Mouse (Mus musculus): ENCODE data around the gene Olfr464. TPM values are rescaled to one million over a fixed set of nuclear protein-coding genes. Genes with fewer than 3 reads are reported as not detected.
"Not testable (repeated sequence)": the region's sequence is repeated elsewhere in the genome, so short reads cannot be mapped to it uniquely, and the experiment has no call there.

Olfr464 gene
- polyA plus RNA-seq, 1 experiment from 2014 or later, result not detected

- no peak for DNase-seq (ENCODE audit: low read depth, low spot score)
- ATAC-seq, result no peak
- in situ Hi-C loops (cut with MboI; ENCODE audit: low pct_unique_long_range_greater_than_20kb), result no loop called here
- ChIA-PET POLR2A (no interaction called here), CTCF (no interaction called here)
- H3K27me3 ChIP-seq, result peaks cover 21% of the 10 kb centered on the region
- no peak for TF ChIP-seq CTCF (IDR thresholded peaks at IDR 0.05)
Measured at GRCm38 (mm10) chr11:87920301-87920700, 466 bp downstream of the Olfr464 start.

GRCm38 (mm10) chr11:87916005-87916404 is 4.8 kb downstream of the Olfr464 start:
- in situ Hi-C loops (cut with MboI; ENCODE audit: low pct_unique_long_range_greater_than_20kb), result no loop called here
- DNase-seq (ENCODE audit: low read depth, low spot score) (no peak), ATAC-seq (no peak)
- H3K27me3 ChIP-seq, result peaks cover 25% of the 10 kb centered on the region
- ChIA-PET POLR2A (no interaction called here), CTCF (no interaction called here)
- TF ChIP-seq CTCF (IDR thresholded peaks at IDR 0.05), result no peak

GRCm38 (mm10) chr11:87904331-87904730 is 16.4 kb downstream of the Olfr464 start:
- TF ChIP-seq CTCF (IDR thresholded peaks at IDR 0.05), result no peak
- ChIA-PET CTCF (no interaction called here), POLR2A (no interaction called here)
- peaks cover 13% of the 10 kb centered on the region for H3K27me3 ChIP-seq
- no peak for DNase-seq (ENCODE audit: low read depth, low spot score)
- in situ Hi-C loops (cut with MboI; ENCODE audit: low pct_unique_long_range_greater_than_20kb), result no loop called here
- ATAC-seq, result no peak

GRCm38 (mm10) chr11:87897287-87897686 is 23.5 kb downstream of the Olfr464 start, which contains the start of gene Olfr463:
Olfr463 (minus strand) TSS chr11:87897387.
- CTCF ChIA-PET, result no interaction called here
- no peak for TF ChIP-seq CTCF (IDR thresholded peaks at IDR 0.05)
- H3K27me3 ChIP-seq, result peaks cover 6% of the 10 kb centered on the region
- POLR2A ChIA-PET, result no interaction called here
- in situ Hi-C loops (cut with MboI; ENCODE audit: low pct_unique_long_range_greater_than_20kb), result no loop called here
- DNase-seq (ENCODE audit: low read depth, low spot score) (no peak), ATAC-seq (no peak)

GRCm38 (mm10) chr11:87892168-87892567 is 28.6 kb downstream of the Olfr464 start, which contains the start of gene Olfr462:
Olfr462 (minus strand) TSS chr11:87892268.
- POLR2A ChIA-PET, result no interaction called here
- peaks cover 8% of the 10 kb centered on the region for H3K27me3 ChIP-seq
- TF ChIP-seq CTCF (IDR thresholded peaks at IDR 0.05), result no peak
- in situ Hi-C loops (cut with MboI; ENCODE audit: low pct_unique_long_range_greater_than_20kb), result no loop called here
- ATAC-seq (no peak), DNase-seq (ENCODE audit: low read depth, low spot score) (no peak)
- CTCF ChIA-PET, result no interaction called here

- no peak for TF ChIP-seq CTCF (IDR thresholded peaks at IDR 0.05)
- CTCF ChIA-PET, result no interaction called here
- ATAC-seq (no peak), DNase-seq (ENCODE audit: low read depth, low spot score) (no peak)
- in situ Hi-C loops (cut with MboI; ENCODE audit: low pct_unique_long_range_greater_than_20kb), result no loop called here
- POLR2A ChIA-PET, result no interaction called here
- H3K27me3 ChIP-seq, result peaks cover 20% of the 10 kb centered on the region
Measured at GRCm38 (mm10) chr11:87884856-87885255, 35.9 kb downstream of the Olfr464 start.

GRCm38 (mm10) chr11:87883493-87883892 is 37.3 kb downstream of the Olfr464 start:
- no peak for DNase-seq (ENCODE audit: low read depth, low spot score)
- no peak for ATAC-seq
- peaks cover 20% of the 10 kb centered on the region for H3K27me3 ChIP-seq
- POLR2A ChIA-PET, result no interaction called here
- TF ChIP-seq CTCF (IDR thresholded peaks at IDR 0.05), result no peak
- in situ Hi-C loops (cut with MboI; ENCODE audit: low pct_unique_long_range_greater_than_20kb), result no loop called here
- CTCF ChIA-PET, result no interaction called here

- DNase-seq (ENCODE audit: low read depth, low spot score) (no peak), ATAC-seq (no peak)
- ChIA-PET CTCF (no interaction called here), POLR2A (no interaction called here)
- no peak for TF ChIP-seq CTCF (IDR thresholded peaks at IDR 0.05)
- peaks cover 15% of the 10 kb centered on the region for H3K27me3 ChIP-seq
- in situ Hi-C loops (cut with MboI; ENCODE audit: low pct_unique_long_range_greater_than_20kb), result no loop called here
Measured at GRCm38 (mm10) chr11:87881714-87882113, 39.1 kb downstream of the Olfr464 start.

- DNase-seq (ENCODE audit: low read depth, low spot score), result no peak
- ATAC-seq, result no peak
- CTCF ChIA-PET, result no interaction called here
- peaks cover 14% of the 10 kb centered on the region for H3K27me3 ChIP-seq
- TF ChIP-seq CTCF (IDR thresholded peaks at IDR 0.05), result no peak
- in situ Hi-C loops (cut with MboI; ENCODE audit: low pct_unique_long_range_greater_than_20kb), result no loop called here
- POLR2A ChIA-PET, result no interaction called here
Measured at GRCm38 (mm10) chr11:87879826-87880225, 40.9 kb downstream of the Olfr464 start.

GRCm38 (mm10) chr11:87875436-87875835 is 45.3 kb downstream of the Olfr464 start, which contains the start of gene Epx:
Epx (minus strand) TSS chr11:87875536.
- CTCF ChIA-PET, result no interaction called here
- POLR2A ChIA-PET, result no interaction called here

GRCm38 (mm10) chr11:87871766-87872165 is 49.0 kb downstream of the Olfr464 start:
- TF ChIP-seq CTCF (IDR thresholded peaks at IDR 0.05), result no peak
- no peak for DNase-seq (ENCODE audit: low read depth, low spot score)
- CTCF ChIA-PET, result no interaction called here
- no peak for ATAC-seq
- POLR2A ChIA-PET, result no interaction called here
- in situ Hi-C loops (cut with MboI; ENCODE audit: low pct_unique_long_range_greater_than_20kb), result no loop called here
- H3K27me3 ChIP-seq, result peaks cover 18% of the 10 kb centered on the region

More at GRCm38 (mm10) chr11:87875436-87875835, 45.3 kb downstream of the Olfr464 start, which contains the start of gene Epx:
- in situ Hi-C loops (cut with MboI; ENCODE audit: low pct_unique_long_range_greater_than_20kb), result no loop called here
- DNase-seq (ENCODE audit: low read depth, low spot score) (no peak), ATAC-seq (no peak)
- peaks cover 14% of the 10 kb centered on the region for H3K27me3 ChIP-seq
- no peak for TF ChIP-seq CTCF (IDR thresholded peaks at IDR 0.05)

GRCm38 (mm10) chr11:87870096-87870495 is 50.7 kb downstream of the Olfr464 start:
- POLR2A ChIA-PET, result interaction anchor here (0.5 kb wide), 1 partner anchor 279 kb away, joined by 3 read pairs; no protein-coding TSS in a partner anchor
- CTCF ChIA-PET, result no interaction called here

GRCm38 (mm10) chr11:87866891-87867290 is 53.9 kb downstream of the Olfr464 start:
- peaks cover 25% of the 10 kb centered on the region for H3K27me3 ChIP-seq
- ATAC-seq; DNase-seq (ENCODE audit: low read depth, low spot score); in situ Hi-C loops (cut with MboI; ENCODE audit: low pct_unique_long_range_greater_than_20kb): not testable (repeated sequence)
- POLR2A ChIA-PET, result interaction anchor here (0.6 kb wide), 1 partner anchor 71 kb away, joined by 3 read pairs; no protein-coding TSS in a partner anchor
- CTCF ChIA-PET, result interaction anchor here (0.9 to 1.0 kb wide), 2 partner anchors 9 to 60 kb away, joined by 3 read pairs; no protein-coding TSS in a partner anchor

More at GRCm38 (mm10) chr11:87870096-87870495, 50.7 kb downstream of the Olfr464 start:
- no peak for TF ChIP-seq CTCF (IDR thresholded peaks at IDR 0.05)
- no peak for DNase-seq (ENCODE audit: low read depth, low spot score)
- peaks cover 25% of the 10 kb centered on the region for H3K27me3 ChIP-seq
- in situ Hi-C loops (cut with MboI; ENCODE audit: low pct_unique_long_range_greater_than_20kb), result no loop called here
- ATAC-seq, result no peak

Measured in Patski (cell line).